In genomic region chr7:144970997-144971768, GRCm38 (mm10) we compare ENCODE assay signal across 10 mouse cellular contexts. TPM values are rescaled to one million over a fixed set of nuclear protein-coding genes. Genes with fewer than 3 reads are reported as not detected.
DNase-seq lines count a peak whose midpoint lies in the region; ATAC-seq and TF ChIP-seq lines count a peak whose summit lies in the region.
"Had no signal": no experiment of that assay in that cellular context is flagged by ENCODE, and none has a peak within 500 bp of the region (broad histone marks: within the 10 kb centered on the region; RNA-seq: fewer than 3 reads in every experiment).

No protein-coding gene starts in this region.

- no peak overlapping the region for H3K27ac ChIP-seq in heart, embryonic 15.5 days
- H3K27ac ChIP-seq in midbrain, postnatal 0 days (ENCODE audit: low read depth, low read length): no peak overlapping the region
- H3K27ac ChIP-seq: midbrain, embryonic 15.5 days had no signal

- no peak overlapping the region for H3K4me3 ChIP-seq in heart, embryonic 15.5 days
- H3K4me3 ChIP-seq in midbrain, postnatal 0 days (ENCODE audit: low read depth, low read length): no peak overlapping the region
- H3K4me3 ChIP-seq: midbrain, embryonic 15.5 days had no signal

- no peak overlapping the region for H3K4me2 ChIP-seq in heart, embryonic 15.5 days
- no peak overlapping the region for H3K4me2 ChIP-seq in midbrain, postnatal 0 days (ENCODE audit: low read depth, low read length, poor library complexity, severe bottlenecking)
- H3K4me2 ChIP-seq: midbrain, embryonic 15.5 days had no signal

- peak; percentile 29; the same call in 1 of the 2 replicates for ATAC-seq in heart, embryonic 15.5 days (replicated peaks; ENCODE audit: insufficient number of reproducible peaks, insufficient read depth, low FRiP score, low read depth)
- peak; percentile 94 for ATAC-seq in megakaryocyte progenitor cell, adult 5-6 weeks (replicated peaks; ENCODE audit: poor library complexity)
- no peak for ATAC-seq in CD4-positive, CD25-positive, alpha-beta regulatory T cell, adult 4 months
- ATAC-seq in midbrain, postnatal 0 days (ENCODE audit: low FRiP score): no peak
- ATAC-seq: inflammation-experienced regulatory T-cells, adult 6 months; midbrain, embryonic 15.5 days had no signal

- no peaks in the 10 kb centered on the region for H3K9me3 ChIP-seq in heart, embryonic 15.5 days (replicated peaks)
- no peaks in the 10 kb centered on the region for H3K9me3 ChIP-seq in midbrain, postnatal 0 days (ENCODE audit: low read length)
- H3K9me3 ChIP-seq: midbrain, embryonic 15.5 days had no signal

- H3K36me3 ChIP-seq in heart, embryonic 15.5 days: no peaks in the 10 kb centered on the region
- H3K36me3 ChIP-seq in midbrain, postnatal 0 days (ENCODE audit: insufficient read depth, low read length): no peaks in the 10 kb centered on the region
- H3K36me3 ChIP-seq: midbrain, embryonic 15.5 days had no signal

- no peaks in the 10 kb centered on the region for H3K27me3 ChIP-seq in heart, embryonic 15.5 days
- no peaks in the 10 kb centered on the region for H3K27me3 ChIP-seq in midbrain, postnatal 0 days (ENCODE audit: insufficient read depth, low read length)
- H3K27me3 ChIP-seq: midbrain, embryonic 15.5 days had no signal

- no peak for TF ChIP-seq CTCF in midbrain, postnatal 0 days (IDR thresholded peaks at IDR 0.05)

- 63% methylated on average over 8 of the region's 8 CpGs for WGBS in heart, embryonic 15.5 days
- WGBS in midbrain, postnatal 0 days: 75% methylated on average over 8 of the region's 8 CpGs

- no peak for DNase-seq in heart, postnatal 4 days
- peak; percentile 59 for DNase-seq in 416B (ENCODE audit: low read depth)
- DNase-seq in c-Kit-positive CD71-negative TER-119-negative erythroid progenitor cells, embryonic 14.5 days (ENCODE audit: low read depth): peak; percentile 16
- no peak for DNase-seq in midbrain, postnatal 0 days (ENCODE audit: low spot score)
- DNase-seq in gastrocnemius, postnatal 25 days: no peak

- no peak overlapping the region for H3K9ac ChIP-seq in heart, embryonic 15.5 days
- no peak overlapping the region for H3K9ac ChIP-seq in midbrain, postnatal 0 days (replicated peaks; ENCODE audit: low read length, poor library complexity, severe bottlenecking)
- H3K9ac ChIP-seq: midbrain, embryonic 15.5 days had no signal

- H3K4me1 ChIP-seq in heart, embryonic 15.5 days (replicated peaks): no peaks in the 10 kb centered on the region
- no peaks in the 10 kb centered on the region for H3K4me1 ChIP-seq in midbrain, postnatal 0 days (ENCODE audit: insufficient read depth, low read length)
- H3K4me1 ChIP-seq: midbrain, embryonic 15.5 days had no signal

RNA-seq across cellular contexts. Expression of gene Ccnd1, which starts 31.5 kb away (rescaled TPM):
- 57.2 and 57.4 TPM in 2 replicates for polyA plus RNA-seq in heart, embryonic 15.5 days (2015; fragmentation: Nextera tagmentation; extraction: Ambion mirVana)
- total RNA-seq in heart, postnatal 4 days (2021): 100 to 1,000 TPM; 128 to 130 TPM
- 8.6 and 10.3 TPM in 2 replicates for total RNA-seq in megakaryocyte progenitor cell, adult 5-6 weeks (2015)
- total RNA-seq in megakaryocyte progenitor cell, adult 5-6 weeks (2017): 9.5 and 12.5 TPM in 2 replicates
- polyA plus RNA-seq in CD4-positive, CD25-positive, alpha-beta regulatory T cell, adult 4 months (2017; shearing (Covaris generic)): under 1 TPM; 0.83 to 0.87 TPM
- total RNA-seq in midbrain, postnatal 0 days (2014; rRNA removed): 26.3 and 32.8 TPM in 2 replicates
- polyA plus RNA-seq in midbrain, postnatal 0 days (2015; fragmentation: Nextera tagmentation; extraction: Ambion mirVana): 17.9 and 18.5 TPM in 2 replicates
- total RNA-seq in gastrocnemius, postnatal 25 days (2021): 10 to 100 TPM; 11.4 to 14.1 TPM

RNA-seq across cellular contexts. Expression of gene LTO1, which starts 56.3 kb away (rescaled TPM):
- polyA plus RNA-seq in heart, embryonic 15.5 days (2015; fragmentation: Nextera tagmentation; extraction: Ambion mirVana): 19.8 and 21.6 TPM in 2 replicates
- total RNA-seq in heart, postnatal 4 days (2021): 10 to 100 TPM; 13.8 to 14.8 TPM
- 10.2 and 10.3 TPM in 2 replicates for total RNA-seq in megakaryocyte progenitor cell, adult 5-6 weeks (2015)
- total RNA-seq in megakaryocyte progenitor cell, adult 5-6 weeks (2017): 27.4 and 42.9 TPM in 2 replicates
- polyA plus RNA-seq in CD4-positive, CD25-positive, alpha-beta regulatory T cell, adult 4 months (2017; shearing (Covaris generic)): 10 to 100 TPM; 39.4 to 48.0 TPM
- total RNA-seq in midbrain, postnatal 0 days (2014; rRNA removed): 19.2 and 19.8 TPM in 2 replicates
- polyA plus RNA-seq in midbrain, postnatal 0 days (2015; fragmentation: Nextera tagmentation; extraction: Ambion mirVana): 17.9 and 18.9 TPM in 2 replicates
- 1 to 10 TPM; 7.0 to 8.4 TPM for total RNA-seq in gastrocnemius, postnatal 25 days (2021)

Comparison
In these comparisons a context has a peak if more than half of its experiments do, and no peak if none do; other contexts are left out.
1. ATAC-seq: peak in heart, embryonic 15.5 days (single experiment) and megakaryocyte progenitor cell, adult 5-6 weeks (single experiment); none in CD4-positive, CD25-positive, alpha-beta regulatory T cell, adult 4 months (single experiment) and midbrain, postnatal 0 days (single experiment).
2. DNase-seq: peak in 416B (single experiment) and c-Kit-positive CD71-negative TER-119-negative erythroid progenitor cells, embryonic 14.5 days (single experiment); none in heart, postnatal 4 days (single experiment), midbrain, postnatal 0 days (single experiment) and gastrocnemius, postnatal 25 days (single experiment).